Mouse (Mus musculus): ENCODE measurements at regions not wholly inside any gene's neighbourhood (a gene's known extent, or its start where the extent isn't known, plus 50 kb on each side); places are given as distances from the start of the nearest gene placed in this dataset.

DNA sequence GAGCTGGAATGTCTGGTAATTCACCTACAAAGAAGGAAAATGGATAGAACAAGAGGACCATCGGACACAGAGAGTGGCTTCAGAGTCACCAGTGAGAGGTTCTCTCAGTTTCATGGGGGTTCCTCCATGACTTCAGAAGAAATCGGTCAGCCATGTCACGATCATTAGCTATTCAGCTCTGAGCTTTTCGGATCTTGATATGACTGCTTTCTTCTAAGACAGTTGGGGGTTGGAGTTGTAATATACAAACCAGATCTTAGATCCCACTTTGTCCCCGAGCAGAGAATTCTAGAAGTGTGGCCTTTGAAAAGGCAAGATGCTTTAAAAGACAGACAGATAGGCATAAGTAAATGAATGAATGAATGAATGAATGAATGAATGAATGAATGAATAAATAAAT, 76.9 kb upstream of the Syt13 start:
- H3K79me2 ChIP-seq (replicated peaks; ENCODE audit: control insufficient read depth, extremely low read depth, insufficient read depth, poor library complexity, severe bottlenecking), result no peaks in the 10 kb centered on the region
- no peaks in the 10 kb centered on the region for H3K36me3 ChIP-seq (replicated peaks in 1 of 2; ENCODE audit: control insufficient read depth in 1 of 2, insufficient read depth in 1 of 2, low read length in 1 of 2)
- no peak overlapping the region for H3K4me3 ChIP-seq (replicated peaks in 1 of 3; ENCODE audit: low read depth in 2 of 3, low read length in 2 of 3, poor library complexity in 1 of 3)
- no peak overlapping the region for H3K27ac ChIP-seq (ENCODE audit: insufficient read depth, low read depth)
- in situ Hi-C loops (cut with MboI; ENCODE audit: low pct_ligation_motif_present, low pct_unique_long_range_greater_than_20kb, low sequenced_read_pairs), result no loop called here
- peaks cover 6% of the 10 kb centered on the region for H3K27me3 ChIP-seq (replicated peaks)
- peaks cover 2 to 62% of the 10 kb centered on the region in 2 experiments; a peak in 3 of 4 replicates for H3K4me1 ChIP-seq (ENCODE audit: control insufficient read depth in 1 of 2, insufficient read depth in 2 of 2)
- dilution Hi-C loops (cut with MboI; ENCODE audit: extremely low pct_ligation_motif_present, extremely low pct_unique_long_range_greater_than_20kb, low sequenced_read_pairs), result no loop called here
- TF ChIP-seq ZMIZ1 (IDR thresholded peaks at IDR 0.05; ENCODE audit: low read depth, low read length) (no peak), ZKSCAN1 (IDR thresholded peaks at IDR 0.05; ENCODE audit: borderline replicate concordance, low read depth, low read length) (no peak), SIN3A (IDR thresholded peaks at IDR 0.05; ENCODE audit: low read length) (no peak), CHD1 (IDR thresholded peaks at IDR 0.05; ENCODE audit: low read depth, low read length) (no peak), ETS1 (conservative IDR thresholded peaks at IDR 0.05; ENCODE audit: low read depth, low read length) (peak; percentile 20; the same call in 1 of the 2 replicates), MEF2A (IDR thresholded peaks at IDR 0.05; ENCODE audit: borderline replicate concordance, low read depth, low read length) (no peak), MAX (IDR thresholded peaks at IDR 0.05; ENCODE audit: low read length) (no peak), BHLHE40 (IDR thresholded peaks at IDR 0.05; ENCODE audit: low read depth, low read length) (peak; percentile 33; the same call in 1 of the 2 replicates), RAD21 (IDR thresholded peaks at IDR 0.05; ENCODE audit: low read depth, low read length) (no peak), MXI1 (IDR thresholded peaks at IDR 0.05; ENCODE audit: low read depth, low read length) (no peak), KAT2A (IDR thresholded peaks at IDR 0.05; ENCODE audit: insufficient replicate concordance, low read length) (no peak), TCF12 (IDR thresholded peaks at IDR 0.05; ENCODE audit: low read depth, low read length) (0 out of 2 replicates have a peak, but pooled peaks have one; percentile 20), CHD2 (IDR thresholded peaks at IDR 0.05; ENCODE audit: low read length) (0 out of 2 replicates have a peak, but pooled peaks have one; percentile 38), TBP (conservative IDR thresholded peaks at IDR 0.05; ENCODE audit: low read depth, low read length) (no peak), IRF4 (IDR thresholded peaks at IDR 0.05; ENCODE audit: low read depth, low read length) (peak; percentile 65; the same call in 1 of the 2 replicates), USF2 (conservative IDR thresholded peaks at IDR 0.05; ENCODE audit: low read depth, low read length) (no peak), E2F4 (IDR thresholded peaks at IDR 0.05; ENCODE audit: insufficient replicate concordance, low read depth, low read length) (no peak), EP300 (IDR thresholded peaks at IDR 0.05; ENCODE audit: low read length) (peak; percentile 69), USF1 (IDR thresholded peaks at IDR 0.05; ENCODE audit: low read depth, low read length) (no peak), RCOR1 (conservative IDR thresholded peaks at IDR 0.05; ENCODE audit: low read depth, low read length) (no peak), MYC (IDR thresholded peaks at IDR 0.05; ENCODE audit: low read depth, low read length) (no peak), POLR2A (IDR thresholded peaks at IDR 0.05; ENCODE audit: low read depth, low read length) (no peak), JUN (IDR thresholded peaks at IDR 0.05; ENCODE audit: insufficient read depth, low read depth, low read length) (0 out of 2 replicates have a peak, but pooled peaks have one; percentile 7), SMC3 (IDR thresholded peaks at IDR 0.05; ENCODE audit: low read depth, low read length) (no peak), MAFK (IDR thresholded peaks at IDR 0.05; ENCODE audit: insufficient replicate concordance, low read length) (no peak), ZC3H11A (IDR thresholded peaks at IDR 0.05; ENCODE audit: low read depth, low read length) (no peak), GABPA (IDR thresholded peaks at IDR 0.05; ENCODE audit: insufficient replicate concordance, low read depth, low read length) (no peak), ZNF384 (IDR thresholded peaks at IDR 0.05; ENCODE audit: low read depth, low read length) (no peak), NELFE (IDR thresholded peaks at IDR 0.05; ENCODE audit: low read depth, low read length) (no peak), HCFC1 (IDR thresholded peaks at IDR 0.05; ENCODE audit: low read depth, low read length) (no peak), ELF1 (IDR thresholded peaks at IDR 0.05; ENCODE audit: low read depth, low read length) (no peak), NRF1 (IDR thresholded peaks at IDR 0.05; ENCODE audit: low read depth, low read length) (no peak), JUND (conservative IDR thresholded peaks at IDR 0.05; ENCODE audit: low read depth, low read length) (peak; percentile 47; the same call in 1 of the 2 replicates), POLR2AphosphoS2 (IDR thresholded peaks at IDR 0.05; ENCODE audit: low read depth, low read length) (no peak), CTCF (conservative IDR thresholded peaks at IDR 0.05 in 1 of 2, IDR thresholded peaks at IDR 0.05 in 1 of 2; ENCODE audit: low read depth in 2 of 2, low read length in 2 of 2) (no peak)
- no peaks in the 10 kb centered on the region for H3K9me3 ChIP-seq (replicated peaks; ENCODE audit: low read length)
- no peak overlapping the region for H3K9ac ChIP-seq (ENCODE audit: insufficient read depth, low read depth)
- peak; percentile 33 for DNase-seq (ENCODE audit: extremely low read depth)
- H3K4me2 ChIP-seq (ENCODE audit: insufficient read depth, low read depth, poor library complexity, severe bottlenecking), result no peak overlapping the region
